Mouse (Mus musculus) MEL-GATA-1-ER (cell line): ENCODE results near the gene Zranb1.

Experiments
- DNase-seq: peaks from one replicate; pipeline ENCODE4 v3.0.0-alpha.2; 2012; ENCODE audit warnings: low read depth; ENCODE audit errors: extremely low read depth

The Zranb1 gene

DNA sequence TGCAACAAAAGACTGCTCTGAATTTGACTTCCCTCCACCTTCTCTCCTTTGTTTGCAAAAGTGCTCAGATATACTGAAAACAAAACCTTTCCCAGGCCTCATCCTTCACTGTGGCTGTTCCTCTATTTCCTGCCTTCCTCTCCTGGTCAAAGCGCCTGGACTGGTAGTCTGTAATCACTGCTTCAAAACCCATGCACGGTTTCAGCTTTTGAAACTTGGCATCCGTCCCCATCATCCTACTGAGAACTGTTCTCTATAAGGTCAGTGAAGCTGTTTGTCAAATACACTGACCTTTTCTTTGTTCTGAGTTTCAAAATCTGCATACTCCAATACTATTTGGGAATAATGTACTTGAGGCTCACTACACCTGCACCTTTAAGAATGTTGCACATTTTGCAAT lies 3.7 kb upstream of the Zranb1 start:
- DNase-seq = no peak

DNA sequence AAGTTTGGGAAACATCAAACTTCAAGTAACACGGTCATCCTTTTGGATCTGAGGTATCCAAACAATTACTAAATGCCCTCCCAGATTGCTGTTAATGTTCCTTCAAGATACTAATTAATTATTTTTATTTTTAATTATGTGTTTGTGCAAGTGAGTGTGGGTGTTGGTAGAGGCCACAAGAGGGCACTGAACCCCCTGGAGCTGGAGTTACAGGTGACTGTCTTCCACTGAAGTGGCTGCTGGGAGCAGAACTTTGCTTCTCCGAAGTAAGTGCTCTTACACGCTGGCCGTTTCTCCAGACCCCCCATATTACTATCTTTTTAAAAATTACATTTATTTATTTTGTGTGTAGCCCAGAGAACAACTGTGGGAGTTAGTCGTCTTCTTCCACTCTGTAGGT lies 887 bp upstream of the Zranb1 start:
- peak; percentile 48 for DNase-seq

DNA sequence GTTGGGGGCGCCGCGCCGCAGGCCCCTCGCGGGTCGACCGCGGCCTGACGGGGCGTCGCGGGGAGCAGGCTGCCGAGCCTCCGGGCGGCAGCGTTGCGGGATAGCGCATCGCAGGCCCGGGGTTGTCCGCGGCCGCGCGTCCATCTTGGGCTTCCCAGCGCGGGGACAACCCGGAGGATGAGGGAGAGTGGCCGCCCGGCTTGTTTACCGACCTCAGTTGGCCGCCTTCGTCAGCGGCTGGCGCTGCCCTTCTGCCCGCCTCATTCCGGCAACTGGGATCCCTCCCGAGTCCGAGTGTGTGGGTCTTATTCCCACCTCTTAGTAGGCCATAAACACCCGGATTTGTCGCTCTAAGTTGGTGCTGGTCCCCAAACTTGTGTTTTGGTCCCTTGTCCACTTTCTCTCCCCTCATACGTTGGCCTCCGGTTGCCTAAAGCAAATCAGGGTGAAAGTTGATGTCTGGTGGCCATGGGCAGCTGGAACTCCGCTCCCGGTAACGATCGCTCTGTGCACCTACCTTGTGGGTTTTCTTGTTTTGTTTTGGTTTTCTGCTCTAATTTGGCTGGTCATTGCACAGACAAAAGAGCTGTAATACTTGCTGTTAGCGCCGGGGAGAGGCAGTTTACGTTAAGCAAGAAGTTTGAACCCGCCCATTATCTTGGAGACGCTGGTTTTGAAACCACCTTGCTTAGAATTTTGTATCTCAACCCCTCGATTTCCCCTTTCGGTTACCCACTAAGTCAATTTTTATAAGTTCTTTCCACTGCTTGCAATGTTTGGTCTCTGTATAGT lies 814 bp downstream of the Zranb1 start:
- peak; percentile 61 for DNase-seq

DNA sequence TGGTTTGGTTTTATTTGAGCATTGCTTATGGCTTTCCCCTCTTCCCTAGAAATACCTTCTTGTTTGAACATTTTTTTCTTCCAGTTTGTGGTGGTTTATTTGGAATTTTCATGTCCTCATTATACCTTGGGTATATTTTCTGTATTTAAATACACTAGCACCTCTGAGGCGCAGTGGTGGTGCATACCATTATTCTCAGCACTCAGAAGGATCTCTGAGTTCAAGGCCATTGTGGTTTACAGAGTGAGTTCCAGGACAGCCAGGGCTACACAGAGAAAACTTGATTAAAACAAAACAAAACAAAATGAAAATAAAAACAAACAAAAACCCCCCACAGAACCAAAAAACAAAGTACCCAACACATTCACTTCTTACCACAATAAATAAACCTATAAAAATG lies 2.4 kb downstream of the Zranb1 start:
- no peak for DNase-seq

DNA sequence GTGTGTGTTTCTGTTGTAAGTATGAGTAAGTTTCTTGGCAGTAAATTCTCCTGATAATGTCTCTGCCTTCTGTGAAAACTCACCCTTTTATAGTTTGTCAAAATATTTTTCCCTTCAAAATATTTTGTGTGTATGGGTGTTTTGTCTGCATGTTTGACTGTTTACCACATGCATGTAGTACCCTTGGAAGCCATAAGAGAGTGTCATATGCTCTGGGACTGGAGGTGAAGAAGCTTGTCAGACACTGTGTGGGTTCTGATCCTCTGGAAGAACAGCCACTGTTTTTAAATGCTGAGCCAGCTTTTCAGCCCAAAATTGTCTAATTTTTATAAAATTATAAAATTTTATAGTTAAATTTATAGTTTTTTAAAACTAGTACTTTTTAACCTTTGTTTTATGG lies 3.8 kb downstream of the Zranb1 start:
- DNase-seq = no peak

DNA sequence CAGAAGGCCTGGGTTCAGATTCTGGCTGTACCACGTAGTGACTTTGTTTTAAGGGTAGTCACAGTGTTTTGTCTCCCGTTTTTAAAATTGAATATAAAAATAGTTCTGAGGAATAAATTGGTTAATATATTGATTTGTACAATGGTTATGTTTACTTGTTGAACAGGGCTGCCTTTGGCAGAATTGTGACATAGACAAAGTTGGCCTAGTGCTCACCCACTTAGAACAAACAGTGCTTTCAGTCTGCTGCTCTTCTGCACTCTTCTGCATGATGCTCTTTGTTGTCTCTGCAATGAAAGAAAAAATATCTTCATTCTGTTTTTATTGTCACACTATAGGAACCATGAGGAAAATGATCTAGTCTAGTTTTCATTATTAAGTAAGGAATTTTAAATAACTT lies 8.2 kb downstream of the Zranb1 start:
- no peak for DNase-seq

DNA sequence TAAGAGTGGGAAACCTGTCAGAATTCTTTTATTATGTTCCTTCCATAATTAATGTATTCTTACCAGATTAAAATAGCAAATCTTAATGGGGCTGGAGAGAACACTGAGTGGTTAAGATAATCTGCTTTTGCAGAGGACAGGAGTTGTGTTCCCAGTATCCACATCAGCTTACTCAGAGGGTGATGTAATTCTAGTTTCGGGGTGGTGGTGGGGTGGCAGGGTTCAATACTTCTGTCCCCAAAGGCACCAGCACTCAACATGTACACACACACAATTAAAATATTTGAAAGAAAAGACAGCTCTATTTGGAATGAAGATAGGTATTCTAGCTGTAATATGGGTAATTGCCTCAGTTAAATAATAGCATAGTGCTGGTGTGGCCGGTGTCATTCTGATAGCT lies 9.6 kb downstream of the Zranb1 start:
- DNase-seq = no peak

DNA sequence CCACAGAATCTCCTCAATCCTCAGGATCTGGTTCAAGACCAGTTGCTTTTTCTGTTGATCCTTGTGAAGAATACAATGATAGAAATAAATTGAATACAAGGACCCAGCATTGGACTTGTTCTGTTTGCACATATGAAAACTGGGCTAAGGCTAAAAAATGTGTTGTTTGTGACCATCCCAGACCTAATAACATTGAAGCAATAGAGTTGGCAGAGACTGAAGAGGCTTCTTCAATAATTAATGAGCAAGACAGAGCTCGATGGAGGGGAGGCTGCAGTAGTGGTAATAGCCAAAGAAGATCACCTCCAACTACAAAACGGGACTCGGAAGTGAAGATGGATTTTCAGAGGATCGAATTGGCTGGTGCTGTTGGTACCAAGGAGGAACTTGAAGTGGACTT lies 19.0 kb downstream of the Zranb1 start:
- DNase-seq = no peak

DNA sequence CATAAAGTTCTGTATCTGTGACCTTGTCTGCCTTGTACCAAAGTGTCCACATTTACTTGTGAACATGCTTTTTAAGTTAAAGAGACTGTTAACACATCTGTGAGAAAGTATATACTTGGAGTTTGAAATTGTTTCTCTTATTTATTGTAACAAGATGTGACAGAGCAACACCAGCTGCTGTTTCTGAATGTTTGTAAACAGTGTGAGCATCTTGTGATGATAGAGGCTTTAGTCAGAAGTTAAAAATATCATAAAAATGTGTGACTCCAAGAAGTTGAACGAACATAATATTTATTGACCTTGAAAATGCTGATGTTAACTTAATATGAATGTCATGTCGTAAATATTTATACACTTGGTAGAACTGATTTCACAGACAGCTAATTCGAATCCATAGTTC lies 19.7 kb downstream of the Zranb1 start:
- no peak for DNase-seq

DNA sequence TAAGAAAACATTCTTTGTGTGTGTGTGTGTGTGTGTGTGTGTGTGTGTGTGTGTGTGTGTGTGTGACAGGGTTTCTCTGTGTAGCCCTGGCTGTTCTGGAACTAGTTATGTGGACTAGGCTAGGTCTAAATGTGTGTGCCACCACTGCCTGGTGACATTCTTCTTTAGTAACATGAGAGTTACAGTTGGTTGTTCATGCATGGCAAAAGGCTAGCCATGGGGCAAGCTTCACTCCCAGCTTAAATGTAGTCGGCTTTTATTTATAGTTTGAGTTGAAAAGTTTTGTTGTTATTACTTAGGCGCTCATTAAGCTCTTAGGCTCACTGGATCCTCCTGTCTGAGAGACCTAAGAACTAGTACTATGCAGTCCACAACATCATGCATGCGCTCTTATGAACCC lies 33.5 kb downstream of the Zranb1 start:
- no peak for DNase-seq

DNA sequence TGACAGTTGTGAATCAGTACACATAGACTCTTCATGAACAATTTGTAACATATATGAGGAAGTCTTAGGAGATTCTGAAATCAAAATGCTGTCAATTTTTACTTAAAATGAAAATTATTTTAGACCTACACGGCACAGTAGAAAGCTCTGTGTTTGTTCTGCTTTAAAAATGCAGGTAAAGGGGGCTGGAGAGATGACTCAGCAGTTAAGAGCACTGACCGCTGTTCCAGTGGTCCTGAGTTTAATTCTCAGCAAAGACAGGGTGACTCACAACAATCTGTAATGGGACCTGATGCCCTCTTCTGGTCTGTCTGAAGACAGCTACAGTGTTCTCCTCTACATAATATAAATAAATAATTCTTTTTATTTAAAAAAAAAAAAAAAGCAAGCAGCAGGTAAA lies 34.8 kb downstream of the Zranb1 start:
- no peak for DNase-seq

DNA sequence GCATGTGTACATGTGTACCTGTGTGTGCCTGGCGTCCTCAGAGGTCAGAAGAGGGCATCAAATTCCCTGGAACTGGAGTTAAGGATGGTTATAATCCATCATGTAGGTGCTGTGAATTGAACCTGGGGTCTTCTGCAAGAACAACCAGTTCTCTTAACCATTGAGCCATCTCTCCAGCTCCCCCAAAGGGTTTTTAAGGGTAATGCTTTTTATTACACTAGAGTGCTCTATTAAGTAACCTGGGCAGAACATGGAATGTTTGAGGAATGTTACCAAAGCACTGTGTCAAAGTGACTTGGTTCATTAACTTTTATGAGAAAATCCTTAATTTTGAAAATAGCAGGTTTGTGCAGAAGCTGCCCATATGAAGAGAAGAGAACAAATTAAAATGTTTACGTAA lies 41.1 kb downstream of the Zranb1 start:
- DNase-seq = no peak

DNA sequence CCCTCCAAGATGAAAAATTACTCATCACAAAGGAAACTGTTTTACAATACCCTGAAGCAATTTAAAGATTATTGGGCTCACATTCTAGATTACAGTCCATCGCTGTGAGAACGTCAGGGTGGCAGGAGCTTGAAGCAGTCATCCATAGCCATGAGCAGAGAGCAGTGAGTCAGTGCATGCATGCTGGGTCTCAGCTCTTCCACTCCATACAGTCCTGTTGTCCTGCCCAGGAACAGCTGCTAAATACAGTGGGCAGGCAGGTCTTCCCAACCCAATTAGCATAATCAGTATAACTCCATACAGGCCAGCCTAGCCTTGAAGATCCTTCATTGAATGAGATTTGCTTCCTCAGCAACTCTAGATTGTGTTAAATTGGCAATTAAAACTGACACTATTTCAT lies 45.1 kb downstream of the Zranb1 start:
- DNase-seq = no peak

DNA sequence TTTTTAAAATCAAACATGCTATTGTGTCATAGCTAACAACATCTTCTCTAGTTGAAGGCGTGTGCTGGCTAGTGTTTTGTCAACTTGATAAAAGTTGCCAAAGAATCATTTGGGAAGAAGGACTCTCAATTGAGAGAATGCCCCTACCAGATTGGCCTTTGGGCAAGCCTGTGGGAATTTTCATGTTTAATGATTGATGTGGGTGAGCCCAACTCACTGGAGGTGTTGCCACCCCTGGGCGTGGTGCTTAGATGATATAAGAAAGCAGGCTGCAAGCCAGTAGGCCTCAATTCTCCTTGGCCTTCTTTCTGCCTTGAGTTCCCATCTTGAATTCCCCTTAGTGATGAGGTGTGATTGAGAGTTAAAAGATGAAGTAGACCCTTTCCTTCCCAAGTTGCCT lies 47.0 kb downstream of the Zranb1 start:
- no peak for DNase-seq

DNA sequence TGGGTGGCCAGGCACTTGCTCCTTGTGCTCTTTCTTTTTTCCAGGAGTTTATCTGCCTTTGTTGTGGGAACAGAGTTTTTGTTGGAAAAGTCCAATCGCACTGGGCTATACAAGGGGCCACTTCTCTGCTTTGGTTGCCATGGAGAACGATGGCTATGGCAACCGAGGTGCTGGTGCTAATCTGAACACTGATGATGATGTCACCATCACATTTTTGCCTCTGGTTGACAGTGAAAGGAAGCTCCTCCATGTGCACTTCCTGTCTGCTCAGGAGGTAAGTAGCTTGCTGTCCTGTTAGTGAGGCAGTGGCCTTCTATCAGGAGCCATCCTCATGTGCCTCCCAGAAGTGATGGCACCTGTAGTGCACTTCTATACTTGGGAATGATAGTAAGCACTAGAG lies 51.7 kb downstream of the Zranb1 start:
- no peak for DNase-seq

DNA sequence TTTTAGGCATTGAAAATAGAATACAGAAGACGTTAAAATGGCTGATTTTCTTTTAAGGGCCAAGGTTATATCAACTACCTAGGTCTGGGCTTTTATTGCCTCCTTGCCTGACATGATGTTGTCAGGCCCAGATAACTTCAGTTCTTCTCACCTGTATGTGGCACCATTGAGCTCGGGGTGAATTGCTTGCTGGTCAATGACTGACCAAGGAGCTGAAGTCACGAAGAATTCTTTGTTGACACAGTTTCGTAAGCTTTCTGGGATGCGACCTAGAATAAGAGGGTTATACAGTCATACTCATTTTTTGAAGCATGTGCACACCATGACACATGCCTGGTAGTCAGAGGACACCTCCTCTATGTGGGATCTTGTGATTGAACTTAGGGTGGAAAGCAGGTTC lies 58.9 kb downstream of the Zranb1 start:
- no peak for DNase-seq

DNA sequence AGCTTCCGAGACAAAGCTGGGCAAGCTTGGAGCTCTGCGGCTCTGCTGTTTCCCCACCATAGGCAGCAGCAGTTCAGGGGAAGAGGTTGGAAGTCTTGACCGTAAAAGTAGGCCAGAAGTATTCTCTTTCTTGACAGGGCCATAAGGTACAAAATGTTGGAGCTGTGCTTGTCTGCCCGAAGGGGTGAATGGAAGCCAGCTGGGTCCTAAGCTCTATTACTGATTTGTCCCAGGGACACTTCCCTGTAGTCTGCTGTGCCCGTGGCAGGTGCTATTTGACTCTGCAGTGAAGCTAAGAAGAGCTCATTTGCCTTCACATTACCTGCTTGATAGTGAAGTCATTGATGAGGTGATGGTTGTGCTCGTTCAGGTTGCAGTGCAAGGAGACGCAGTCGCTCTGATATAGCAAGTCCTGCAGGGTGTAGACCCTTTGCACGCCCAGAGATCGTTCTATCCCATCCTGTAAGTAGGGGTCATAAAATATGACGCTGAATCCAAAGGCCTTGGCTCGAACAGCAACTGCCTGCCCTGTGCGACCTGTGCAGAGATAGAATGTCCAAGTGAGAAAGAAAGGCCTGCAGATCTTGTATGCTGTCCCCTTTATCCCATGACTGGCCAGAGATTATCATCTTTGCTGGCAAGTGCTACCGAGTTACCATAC lies 60.4 kb downstream of the Zranb1 start:
- no peak for DNase-seq

DNA sequence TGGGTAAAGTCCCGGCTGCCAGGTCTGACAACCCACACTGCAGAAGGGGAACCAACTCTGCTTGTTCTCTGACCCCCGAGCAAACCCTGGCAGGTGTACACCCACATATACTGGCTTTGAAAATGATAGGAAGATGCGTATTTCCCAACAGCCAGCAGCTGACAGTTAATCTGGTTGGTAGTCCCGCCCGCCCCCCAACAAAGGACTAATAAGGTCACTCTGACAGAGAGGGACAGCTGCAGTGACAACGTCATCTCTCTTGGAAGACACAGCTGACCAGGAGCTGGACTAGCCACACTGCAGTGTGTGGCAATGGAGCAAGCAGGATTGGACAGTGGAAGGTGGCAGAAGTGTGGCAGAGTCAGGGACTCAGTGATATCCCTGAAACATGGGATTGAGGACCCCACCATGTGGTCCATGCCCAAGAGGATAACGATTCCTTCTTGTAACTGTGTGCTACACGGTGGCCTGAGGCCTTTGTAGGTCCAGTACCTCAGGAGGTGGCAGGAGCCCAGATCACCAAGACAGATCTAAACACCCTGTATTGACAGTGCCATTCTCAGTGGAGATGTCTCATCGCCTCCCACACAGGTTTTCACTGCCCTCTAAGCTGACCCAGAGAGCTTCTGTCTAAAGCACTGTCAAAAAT lies 62.1 kb downstream of the Zranb1 start:
- no peak for DNase-seq

DNA sequence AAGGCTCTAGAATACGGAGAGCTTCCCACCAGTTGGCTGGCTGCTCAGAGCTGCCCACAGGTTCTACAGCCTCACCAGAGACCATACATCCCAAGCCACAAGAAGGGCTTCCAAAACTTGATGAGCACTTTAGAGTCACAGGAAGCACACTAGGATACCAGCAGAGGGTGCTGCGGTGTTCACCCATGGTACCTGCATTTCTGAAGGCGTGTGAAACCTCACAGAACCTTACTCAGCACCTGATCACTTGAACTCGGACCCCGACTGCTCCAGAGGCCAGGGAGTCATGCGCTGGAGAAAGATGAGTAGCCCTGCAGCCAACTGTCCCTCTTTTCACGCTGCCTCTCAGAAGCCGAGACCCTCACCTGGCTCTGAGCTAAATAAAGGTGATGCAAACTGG lies 63.2 kb downstream of the Zranb1 start:
- no peak for DNase-seq

DNA sequence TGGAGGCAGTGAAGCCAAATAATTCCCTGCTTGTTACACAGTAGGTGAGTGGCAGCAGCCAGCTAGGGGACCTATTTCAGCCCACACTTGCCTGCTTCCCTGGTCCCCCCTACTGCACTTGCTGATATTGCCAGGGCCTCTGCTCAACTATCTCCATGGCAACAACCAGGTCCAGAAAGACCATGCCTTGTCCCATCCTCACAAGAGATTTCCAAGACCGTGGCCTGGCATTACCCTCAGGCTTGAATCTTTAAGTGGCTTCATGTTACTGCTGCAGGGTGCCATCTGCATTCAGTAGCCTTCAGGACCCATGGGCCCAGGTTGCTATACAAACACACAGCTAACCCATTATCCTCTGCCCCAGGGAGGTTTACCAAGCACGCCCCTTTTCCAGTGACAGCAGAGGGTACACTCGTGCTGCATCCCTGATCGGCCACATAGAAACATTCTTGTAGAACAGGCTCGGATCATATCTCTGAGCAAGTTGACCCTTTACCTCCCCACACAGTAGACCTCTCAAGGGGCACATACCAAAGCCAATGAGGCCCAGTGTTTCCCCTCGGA lies 63.8 kb downstream of the Zranb1 start:
- no peak for DNase-seq

DNA sequence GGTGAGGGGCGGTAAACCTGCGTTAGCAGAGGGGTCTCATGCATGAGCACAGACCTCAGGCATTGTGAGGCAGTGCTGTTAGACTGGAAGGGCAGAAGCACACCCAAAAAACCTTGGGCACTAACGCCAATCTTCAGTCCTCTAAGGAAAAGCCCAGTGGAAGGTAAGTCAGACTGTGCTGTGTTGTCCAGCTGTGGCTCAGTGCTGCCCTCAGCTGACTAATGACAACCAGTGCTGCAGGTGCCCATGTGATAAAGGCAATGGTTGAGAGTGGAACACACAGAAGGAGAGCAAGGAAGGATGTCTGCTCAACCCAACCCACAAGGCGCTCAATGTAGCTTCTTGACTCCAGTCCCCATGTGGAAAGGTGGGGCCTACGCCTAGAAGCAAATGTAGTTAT lies 65.4 kb downstream of the Zranb1 start:
- DNase-seq = peak; percentile 7

DNA sequence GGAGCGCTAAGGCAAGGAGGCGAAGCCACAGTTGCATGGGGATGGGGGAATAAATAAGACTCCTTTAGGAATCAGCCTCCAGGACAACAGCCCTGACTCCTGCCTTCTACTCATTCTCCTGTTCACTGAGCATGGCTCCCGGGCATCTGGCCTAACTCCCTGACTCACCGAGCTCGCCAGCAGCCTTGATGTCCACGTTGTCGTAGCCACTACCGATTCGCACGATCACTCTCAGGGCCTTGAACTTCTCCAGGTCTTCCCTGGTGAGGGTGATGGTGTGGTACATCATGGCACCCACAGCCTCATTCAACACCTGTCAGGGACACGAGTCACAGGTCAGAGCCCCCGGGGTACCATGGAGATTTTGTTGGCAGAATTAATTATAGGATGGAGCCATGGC lies 67.7 kb downstream of the Zranb1 start:
- DNase-seq = no peak
